Mouse (Mus musculus): ENCODE results near the gene 4921524J17Rik. TPM values are rescaled to one million over a fixed set of nuclear protein-coding genes. Genes with fewer than 3 reads are reported as not detected.
A peak's percentile ranks its signal among the peaks of the same experiment; 100 is the strongest.

Gene 4921524J17Rik
- polyA plus RNA-seq, 1 experiment from 2014 or later, result 15.6 TPM

DNA sequence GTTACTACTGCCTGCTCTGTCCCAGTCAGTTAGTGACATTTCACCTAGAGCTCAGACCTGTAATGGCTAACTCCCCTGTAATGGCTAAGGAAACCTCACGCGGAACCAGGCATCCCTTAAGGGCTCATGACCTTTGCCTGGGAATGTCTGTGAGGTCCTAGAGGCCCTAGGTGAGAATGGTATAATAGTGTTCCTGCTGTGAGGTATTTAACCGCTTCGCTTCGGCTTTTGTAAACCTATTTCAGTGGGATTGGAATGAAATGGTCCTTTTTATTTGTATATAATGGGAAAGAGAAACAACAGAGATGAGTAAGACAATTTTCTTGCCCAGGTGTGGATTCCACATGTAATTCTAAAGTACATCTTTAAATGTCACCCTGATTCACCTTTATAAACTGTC is 8.9 kb upstream of the 4921524J17Rik start:
- no peaks in the 10 kb centered on the region for H3K27me3 ChIP-seq
- H3K27ac ChIP-seq (replicated peaks), result no peak overlapping the region
- WGBS (ENCODE audit: insufficient replicate concordance), result 69% methylated on average over 5 of the region's 5 CpGs
- no peaks in the 10 kb centered on the region for H3K36me3 ChIP-seq (replicated peaks)
- no peaks in the 10 kb centered on the region for H3K4me1 ChIP-seq (replicated peaks)
- H3K9me3 ChIP-seq (replicated peaks), result no peaks in the 10 kb centered on the region
- H3K4me3 ChIP-seq (replicated peaks), result no peak overlapping the region
- H3K9ac ChIP-seq, result no peak overlapping the region
- H3K4me2 ChIP-seq, result no peak overlapping the region
- ATAC-seq (ENCODE audit: insufficient read depth), result no peak

GRCm38 (mm10) chr8:85435736-85436135 is 3.1 kb upstream of the 4921524J17Rik start:
- Histone ChIP-seq H3K4me2 (no peak overlapping the region), H3K9me3 (replicated peaks) (no peaks in the 10 kb centered on the region), H3K27me3 (no peaks in the 10 kb centered on the region), H3K4me3 (replicated peaks) (no peak overlapping the region), H3K9ac (no peak overlapping the region), H3K4me1 (replicated peaks) (peaks cover 33% of the 10 kb centered on the region), H3K27ac (replicated peaks) (no peak overlapping the region), H3K36me3 (replicated peaks) (no peaks in the 10 kb centered on the region)
- no peak for ATAC-seq (ENCODE audit: insufficient read depth)
- WGBS (ENCODE audit: insufficient replicate concordance), result 56% methylated on average over 5 of the region's 5 CpGs

GRCm38 (mm10) chr8:85434817-85435216 is 2.2 kb upstream of the 4921524J17Rik start:
- Histone ChIP-seq H3K9me3 (replicated peaks) (no peaks in the 10 kb centered on the region), H3K4me1 (replicated peaks) (peaks cover 40% of the 10 kb centered on the region), H3K4me2 (no peak overlapping the region), H3K9ac (no peak overlapping the region), H3K36me3 (replicated peaks) (no peaks in the 10 kb centered on the region), H3K27me3 (no peaks in the 10 kb centered on the region), H3K27ac (replicated peaks) (no peak overlapping the region), H3K4me3 (replicated peaks) (no peak overlapping the region)
- WGBS (ENCODE audit: insufficient replicate concordance), result 81% methylated on average over 12 of the region's 12 CpGs
- ATAC-seq (ENCODE audit: insufficient read depth), result no peak

GRCm38 (mm10) chr8:85433017-85433393 is 372 bp upstream of the 4921524J17Rik start:
- Histone ChIP-seq H3K27me3 (no peaks in the 10 kb centered on the region), H3K4me3 (replicated peaks) (peak overlapping the region; percentile 94), H3K36me3 (replicated peaks) (no peaks in the 10 kb centered on the region), H3K4me2 (peak overlapping the region; percentile 79), H3K4me1 (replicated peaks) (peaks cover 50% of the 10 kb centered on the region), H3K9me3 (replicated peaks) (no peaks in the 10 kb centered on the region), H3K9ac (peak overlapping the region; percentile 49), H3K27ac (replicated peaks) (peak overlapping the region; percentile 96; the same call in 1 of the 2 replicates)
- peak; percentile 25 for ATAC-seq (ENCODE audit: insufficient read depth)
- WGBS (ENCODE audit: insufficient replicate concordance), result 2% methylated on average over 6 of the region's 6 CpGs

DNA sequence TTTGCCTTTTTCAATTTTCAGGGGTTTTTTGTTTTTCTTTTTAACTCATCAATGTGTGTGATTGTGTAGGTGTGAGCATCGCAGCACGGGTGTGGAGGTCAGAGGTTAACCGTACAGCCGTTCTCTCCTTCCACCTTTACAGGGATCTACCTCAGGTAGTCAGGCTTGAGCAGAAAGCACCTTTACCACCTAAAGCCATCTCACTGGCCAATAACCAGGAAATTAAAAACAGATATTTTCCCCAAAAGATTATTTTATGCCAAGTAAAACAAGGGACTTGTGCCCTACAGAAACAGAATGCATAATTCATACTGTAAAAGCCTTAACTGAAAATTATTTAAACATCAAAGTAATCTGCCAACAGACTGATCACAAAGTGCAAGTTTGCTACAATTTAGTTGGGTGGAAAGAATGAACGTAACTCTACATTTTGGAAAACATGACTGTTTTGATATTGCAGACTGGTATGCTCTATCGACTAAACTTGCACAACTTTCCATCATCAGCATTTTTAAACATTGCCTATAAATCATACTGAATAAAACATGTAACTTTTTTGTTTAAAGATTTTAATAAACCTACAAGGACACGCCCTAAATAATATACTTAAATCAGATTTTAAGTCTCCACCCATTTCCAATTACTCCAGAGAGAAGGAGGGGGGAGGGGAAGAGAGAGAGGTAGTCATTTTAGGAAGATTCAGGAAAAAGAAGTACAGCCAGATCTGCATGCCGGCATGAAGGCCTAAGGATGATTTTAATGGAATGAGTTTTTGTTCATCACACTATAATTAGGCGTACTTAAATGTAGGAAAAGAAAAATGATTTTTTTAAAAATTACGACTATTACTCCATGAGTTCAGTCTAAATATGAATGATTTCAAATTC is 1.1 kb downstream of the 4921524J17Rik start:
- H3K36me3 ChIP-seq (replicated peaks), result no peaks in the 10 kb centered on the region
- H3K4me1 ChIP-seq (replicated peaks), result peaks cover 63% of the 10 kb centered on the region
- H3K9me3 ChIP-seq (replicated peaks), result no peaks in the 10 kb centered on the region
- H3K4me3 ChIP-seq (replicated peaks), result peak overlapping the region; percentile 94
- H3K27me3 ChIP-seq, result no peaks in the 10 kb centered on the region
- ATAC-seq (ENCODE audit: insufficient read depth), result no peak
- 17% methylated on average over 10 of the region's 10 CpGs for WGBS (ENCODE audit: insufficient replicate concordance)
- peak overlapping the region; percentile 79 for H3K4me2 ChIP-seq
- H3K27ac ChIP-seq (replicated peaks), result peak overlapping the region; percentile 96; the same call in 1 of the 2 replicates
- peak overlapping the region; percentile 84 for H3K9ac ChIP-seq

DNA sequence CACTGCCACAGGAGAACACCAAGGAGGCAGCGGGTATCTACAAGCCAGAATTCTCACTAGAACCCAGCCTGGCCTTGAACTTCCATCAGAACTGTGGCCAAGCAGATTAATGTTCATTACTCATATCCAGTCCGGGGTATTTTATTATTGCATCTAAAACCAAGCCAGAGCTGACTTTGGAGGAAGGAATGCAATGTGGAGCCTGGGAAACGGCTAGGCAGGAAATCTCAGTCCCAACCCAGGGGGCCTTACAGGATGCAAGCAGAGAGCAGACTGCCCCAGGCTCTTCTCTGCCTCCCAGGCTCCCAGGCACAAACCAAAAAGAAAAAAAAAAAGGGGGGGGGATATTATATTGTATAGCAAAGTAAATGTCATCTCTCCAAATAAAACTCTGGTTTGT is 1.8 kb downstream of the 4921524J17Rik start:
- ATAC-seq (ENCODE audit: insufficient read depth), result no peak
- peak overlapping the region; percentile 94 for H3K4me3 ChIP-seq (replicated peaks)
- H3K4me2 ChIP-seq, result peak overlapping the region; percentile 79
- no peaks in the 10 kb centered on the region for H3K9me3 ChIP-seq (replicated peaks)
- peaks cover 68% of the 10 kb centered on the region for H3K4me1 ChIP-seq (replicated peaks)
- H3K27ac ChIP-seq (replicated peaks), result 0 out of 2 replicates have a peak overlapping the region, but pooled peaks have one; percentile 24
- H3K27me3 ChIP-seq, result no peaks in the 10 kb centered on the region
- H3K9ac ChIP-seq, result no peak overlapping the region
- WGBS (ENCODE audit: insufficient replicate concordance), result 31% methylated on average over 3 of the region's 3 CpGs
- no peaks in the 10 kb centered on the region; the same call in 1 of the 2 replicates for H3K36me3 ChIP-seq (replicated peaks)

- Histone ChIP-seq H3K4me2 (peak overlapping the region; percentile 15; the same call in 1 of the 2 replicates), H3K4me3 (replicated peaks) (no peak overlapping the region), H3K36me3 (replicated peaks) (no peaks in the 10 kb centered on the region; the same call in 1 of the 2 replicates), H3K9me3 (replicated peaks) (no peaks in the 10 kb centered on the region), H3K27me3 (no peaks in the 10 kb centered on the region), H3K4me1 (replicated peaks) (peaks cover 67% of the 10 kb centered on the region), H3K9ac (no peak overlapping the region), H3K27ac (replicated peaks) (peak overlapping the region; percentile 53)
- no peak for ATAC-seq (ENCODE audit: insufficient read depth)
- 10% methylated on average over 4 of the region's 4 CpGs for WGBS (ENCODE audit: insufficient replicate concordance)
Measured at GRCm38 (mm10) chr8:85429219-85429618, 3.4 kb downstream of the 4921524J17Rik start.

- H3K36me3 ChIP-seq (replicated peaks), result no peaks in the 10 kb centered on the region; the same call in 1 of the 2 replicates
- 27% methylated on average over 4 of the region's 4 CpGs for WGBS (ENCODE audit: insufficient replicate concordance)
- H3K9ac ChIP-seq, result no peak overlapping the region
- H3K27ac ChIP-seq (replicated peaks), result no peak overlapping the region
- no peaks in the 10 kb centered on the region for H3K9me3 ChIP-seq (replicated peaks)
- ATAC-seq (ENCODE audit: insufficient read depth), result no peak
- H3K4me1 ChIP-seq (replicated peaks), result peaks cover 64% of the 10 kb centered on the region
- H3K4me3 ChIP-seq (replicated peaks), result no peak overlapping the region
- no peaks in the 10 kb centered on the region for H3K27me3 ChIP-seq
- H3K4me2 ChIP-seq, result no peak overlapping the region
Measured at GRCm38 (mm10) chr8:85427026-85427425, 5.6 kb downstream of the 4921524J17Rik start.

GRCm38 (mm10) chr8:85421329-85421728 is 11.3 kb downstream of the 4921524J17Rik start:
- Histone ChIP-seq H3K4me2 (no peak overlapping the region), H3K36me3 (replicated peaks) (peaks cover 2% of the 10 kb centered on the region), H3K9me3 (replicated peaks) (no peaks in the 10 kb centered on the region), H3K27me3 (no peaks in the 10 kb centered on the region), H3K9ac (no peak overlapping the region), H3K27ac (replicated peaks) (no peak overlapping the region), H3K4me3 (replicated peaks) (no peak overlapping the region), H3K4me1 (replicated peaks) (peaks cover 27% of the 10 kb centered on the region)
- WGBS (ENCODE audit: insufficient replicate concordance), result 71% methylated on average over 1 of the region's 1 CpGs
- ATAC-seq (ENCODE audit: insufficient read depth), result no peak

GRCm38 (mm10) chr8:85408526-85408925 is 24.1 kb downstream of the 4921524J17Rik start:
- no peak overlapping the region for H3K4me3 ChIP-seq (replicated peaks)
- H3K4me2 ChIP-seq, result no peak overlapping the region
- H3K27me3 ChIP-seq, result no peaks in the 10 kb centered on the region
- ATAC-seq (ENCODE audit: insufficient read depth), result no peak
- H3K9ac ChIP-seq, result no peak overlapping the region
- no peaks in the 10 kb centered on the region for H3K9me3 ChIP-seq (replicated peaks)
- no peak overlapping the region for H3K27ac ChIP-seq (replicated peaks)
- peaks cover 11% of the 10 kb centered on the region; the same call in 1 of the 2 replicates for H3K4me1 ChIP-seq (replicated peaks)
- WGBS (ENCODE audit: insufficient replicate concordance), result 54% methylated on average over 3 of the region's 3 CpGs
- H3K36me3 ChIP-seq (replicated peaks), result peaks cover 11% of the 10 kb centered on the region; the same call in 1 of the 2 replicates

GRCm38 (mm10) chr8:85408053-85408505 is 24.6 kb downstream of the 4921524J17Rik start:
- no peak overlapping the region for H3K27ac ChIP-seq (replicated peaks)
- peaks cover 11% of the 10 kb centered on the region; the same call in 1 of the 2 replicates for H3K36me3 ChIP-seq (replicated peaks)
- H3K9me3 ChIP-seq (replicated peaks), result no peaks in the 10 kb centered on the region
- H3K4me2 ChIP-seq, result no peak overlapping the region
- no peak for ATAC-seq (ENCODE audit: insufficient read depth)
- no peak overlapping the region for H3K9ac ChIP-seq
- peaks cover 11% of the 10 kb centered on the region; the same call in 1 of the 2 replicates for H3K4me1 ChIP-seq (replicated peaks)
- 46% methylated on average over 7 of the region's 7 CpGs for WGBS (ENCODE audit: insufficient replicate concordance)
- no peaks in the 10 kb centered on the region for H3K27me3 ChIP-seq
- no peak overlapping the region for H3K4me3 ChIP-seq (replicated peaks)
